Mouse (Mus musculus): ENCODE results near the gene 4930558K02Rik. TPM values are rescaled to one million over a fixed set of nuclear protein-coding genes. Genes with fewer than 3 reads are reported as not detected.
A peak's percentile ranks its signal among the peaks of the same experiment; 100 is the strongest.

4930558K02Rik gene
- polyA plus RNA-seq, 1 experiment from 2014 or later, result not detected

DNA sequence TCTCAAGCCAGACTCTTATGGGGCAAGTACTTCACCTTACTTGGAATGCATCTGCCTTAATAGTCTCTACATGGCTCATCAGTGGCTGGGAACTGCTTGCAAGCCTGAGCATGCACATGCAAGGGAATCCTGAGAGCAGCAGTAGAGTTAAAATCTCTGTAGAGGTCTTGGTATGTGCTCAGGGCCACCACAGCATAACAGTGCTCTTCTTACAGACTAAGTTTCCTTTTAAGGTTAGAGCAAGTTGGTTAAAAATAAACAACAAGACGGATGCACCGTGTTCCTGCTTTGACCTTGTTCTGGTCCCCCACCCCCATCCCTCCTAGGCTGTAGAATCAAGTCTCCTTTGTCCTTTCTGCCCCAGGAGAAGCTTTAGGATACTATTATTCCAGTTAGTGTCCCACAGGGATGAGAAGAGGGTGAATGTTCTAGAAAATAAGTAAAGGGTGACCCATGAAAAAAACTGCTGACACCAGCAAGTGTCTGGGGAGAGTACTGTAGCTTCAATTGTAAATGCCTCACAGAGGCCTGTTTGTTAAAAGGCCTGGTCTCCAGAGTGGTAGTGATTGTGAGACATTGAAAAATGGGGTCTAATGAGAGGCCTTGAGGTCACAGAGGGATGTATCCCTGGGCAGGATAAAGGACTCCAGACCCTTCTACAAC, 71.5 kb downstream of the 4930558K02Rik start:
- no peaks in the 10 kb centered on the region for H3K36me3 ChIP-seq (ENCODE audit: control insufficient read depth, insufficient read depth, low read length)
- no peak overlapping the region; the same call in 1 of the 2 replicates for H3K27ac ChIP-seq (ENCODE audit: low read length)
- no peak overlapping the region for H3K9ac ChIP-seq (replicated peaks; ENCODE audit: low read depth, low read length)
- 6% methylated on average over 2 of the region's 2 CpGs for WGBS
- H3K4me2 ChIP-seq (replicated peaks; ENCODE audit: low read depth, low read length), result no peak overlapping the region
- no peaks in the 10 kb centered on the region for H3K27me3 ChIP-seq (ENCODE audit: control insufficient read depth, insufficient read depth, low read length)
- no peaks in the 10 kb centered on the region for H3K9me3 ChIP-seq (ENCODE audit: control insufficient read depth, low read depth, low read length)
- 0 out of 2 replicates have a peak, but pooled peaks cover 7% of the 10 kb centered on the region for H3K4me1 ChIP-seq (ENCODE audit: control insufficient read depth, insufficient read depth, low read length)
- ATAC-seq (ENCODE audit: insufficient number of reproducible peaks, insufficient read depth, low FRiP score, low read depth), result no peak; the same call in 1 of the 2 replicates
- H3K4me3 ChIP-seq (ENCODE audit: low read depth, low read length), result no peak overlapping the region

- WGBS, result 85% methylated on average over 4 of the region's 4 CpGs
- Histone ChIP-seq H3K9ac (replicated peaks; ENCODE audit: low read depth, low read length) (no peak overlapping the region), H3K27ac (ENCODE audit: low read length) (no peak overlapping the region; the same call in 1 of the 2 replicates), H3K4me3 (ENCODE audit: low read depth, low read length) (no peak overlapping the region), H3K36me3 (ENCODE audit: control insufficient read depth, insufficient read depth, low read length) (no peaks in the 10 kb centered on the region), H3K4me1 (ENCODE audit: control insufficient read depth, insufficient read depth, low read length) (0 out of 2 replicates have a peak, but pooled peaks cover 7% of the 10 kb centered on the region), H3K27me3 (ENCODE audit: control insufficient read depth, insufficient read depth, low read length) (no peaks in the 10 kb centered on the region), H3K9me3 (ENCODE audit: control insufficient read depth, low read depth, low read length) (no peaks in the 10 kb centered on the region), H3K4me2 (replicated peaks; ENCODE audit: low read depth, low read length) (no peak overlapping the region)
- ATAC-seq (ENCODE audit: insufficient number of reproducible peaks, insufficient read depth, low FRiP score, low read depth), result no peak
Observed at GRCm38 (mm10) chr1:161907111-161907510, 72.3 kb downstream of the 4930558K02Rik start.

- Histone ChIP-seq H3K36me3 (ENCODE audit: control insufficient read depth, insufficient read depth, low read length) (no peaks in the 10 kb centered on the region), H3K27ac (ENCODE audit: low read length) (no peak overlapping the region), H3K4me1 (ENCODE audit: control insufficient read depth, insufficient read depth, low read length) (no peaks in the 10 kb centered on the region), H3K4me2 (replicated peaks; ENCODE audit: low read depth, low read length) (no peak overlapping the region), H3K4me3 (ENCODE audit: low read depth, low read length) (no peak overlapping the region), H3K9me3 (ENCODE audit: control insufficient read depth, low read depth, low read length) (no peaks in the 10 kb centered on the region), H3K27me3 (ENCODE audit: control insufficient read depth, insufficient read depth, low read length) (no peaks in the 10 kb centered on the region), H3K9ac (replicated peaks; ENCODE audit: low read depth, low read length) (no peak overlapping the region)
- no peak for ATAC-seq (ENCODE audit: insufficient number of reproducible peaks, insufficient read depth, low FRiP score, low read depth)
- 72% methylated on average over 9 of the region's 9 CpGs for WGBS
Observed at GRCm38 (mm10) chr1:161902692-161903452, 76.6 kb downstream of the 4930558K02Rik start.

GRCm38 (mm10) chr1:161900129-161900528, 79.3 kb downstream of the 4930558K02Rik start:
- no peaks in the 10 kb centered on the region for H3K27me3 ChIP-seq (ENCODE audit: control insufficient read depth, insufficient read depth, low read length)
- H3K4me3 ChIP-seq (ENCODE audit: low read depth, low read length), result no peak overlapping the region
- H3K4me1 ChIP-seq (ENCODE audit: control insufficient read depth, insufficient read depth, low read length), result no peaks in the 10 kb centered on the region
- 54% methylated on average over 2 of the region's 2 CpGs for WGBS
- H3K9ac ChIP-seq (replicated peaks; ENCODE audit: low read depth, low read length), result no peak overlapping the region
- H3K27ac ChIP-seq (ENCODE audit: low read length), result no peak overlapping the region
- H3K4me2 ChIP-seq (replicated peaks; ENCODE audit: low read depth, low read length), result no peak overlapping the region
- ATAC-seq (ENCODE audit: insufficient number of reproducible peaks, insufficient read depth, low FRiP score, low read depth), result no peak
- H3K36me3 ChIP-seq (ENCODE audit: control insufficient read depth, insufficient read depth, low read length), result no peaks in the 10 kb centered on the region
- H3K9me3 ChIP-seq (ENCODE audit: control insufficient read depth, low read depth, low read length), result no peaks in the 10 kb centered on the region

GRCm38 (mm10) chr1:161897235-161897634, 82.2 kb downstream of the 4930558K02Rik start:
- Histone ChIP-seq H3K27ac (ENCODE audit: low read length) (no peak overlapping the region), H3K9me3 (ENCODE audit: control insufficient read depth, low read depth, low read length) (no peaks in the 10 kb centered on the region)

GRCm38 (mm10) chr1:161896130-161896529, 83.3 kb downstream of the 4930558K02Rik start:
- no peaks in the 10 kb centered on the region for H3K36me3 ChIP-seq (ENCODE audit: control insufficient read depth, insufficient read depth, low read length)
- no peaks in the 10 kb centered on the region for H3K27me3 ChIP-seq (ENCODE audit: control insufficient read depth, insufficient read depth, low read length)
- no peaks in the 10 kb centered on the region for H3K9me3 ChIP-seq (ENCODE audit: control insufficient read depth, low read depth, low read length)
- WGBS, result 41% methylated on average over 10 of the region's 10 CpGs
- H3K4me1 ChIP-seq (ENCODE audit: control insufficient read depth, insufficient read depth, low read length), result no peaks in the 10 kb centered on the region
- H3K9ac ChIP-seq (replicated peaks; ENCODE audit: low read depth, low read length), result no peak overlapping the region
- ATAC-seq (ENCODE audit: insufficient number of reproducible peaks, insufficient read depth, low FRiP score, low read depth), result no peak
- H3K27ac ChIP-seq (ENCODE audit: low read length), result no peak overlapping the region
- no peak overlapping the region for H3K4me3 ChIP-seq (ENCODE audit: low read depth, low read length)
- no peak overlapping the region for H3K4me2 ChIP-seq (replicated peaks; ENCODE audit: low read depth, low read length)

More at GRCm38 (mm10) chr1:161897235-161897634, 82.2 kb downstream of the 4930558K02Rik start:
- H3K9ac ChIP-seq (replicated peaks; ENCODE audit: low read depth, low read length), result no peak overlapping the region
- 77% methylated on average over 8 of the region's 8 CpGs for WGBS
- H3K4me2 ChIP-seq (replicated peaks; ENCODE audit: low read depth, low read length), result no peak overlapping the region
- no peak for ATAC-seq (ENCODE audit: insufficient number of reproducible peaks, insufficient read depth, low FRiP score, low read depth)
- H3K4me1 ChIP-seq (ENCODE audit: control insufficient read depth, insufficient read depth, low read length), result no peaks in the 10 kb centered on the region
- H3K36me3 ChIP-seq (ENCODE audit: control insufficient read depth, insufficient read depth, low read length), result no peaks in the 10 kb centered on the region
- H3K27me3 ChIP-seq (ENCODE audit: control insufficient read depth, insufficient read depth, low read length), result no peaks in the 10 kb centered on the region
- H3K4me3 ChIP-seq (ENCODE audit: low read depth, low read length), result no peak overlapping the region

- H3K4me2 ChIP-seq (replicated peaks; ENCODE audit: low read depth, low read length), result no peak overlapping the region
- no peaks in the 10 kb centered on the region for H3K4me1 ChIP-seq (ENCODE audit: control insufficient read depth, insufficient read depth, low read length)
- H3K27ac ChIP-seq (ENCODE audit: low read length), result no peak overlapping the region
- no peak overlapping the region for H3K4me3 ChIP-seq (ENCODE audit: low read depth, low read length)
- no peak overlapping the region for H3K9ac ChIP-seq (replicated peaks; ENCODE audit: low read depth, low read length)
- no peak for ATAC-seq (ENCODE audit: insufficient number of reproducible peaks, insufficient read depth, low FRiP score, low read depth)
- no peaks in the 10 kb centered on the region for H3K27me3 ChIP-seq (ENCODE audit: control insufficient read depth, insufficient read depth, low read length)
- H3K9me3 ChIP-seq (ENCODE audit: control insufficient read depth, low read depth, low read length), result no peaks in the 10 kb centered on the region
- 91% methylated on average over 3 of the region's 3 CpGs for WGBS
- H3K36me3 ChIP-seq (ENCODE audit: control insufficient read depth, insufficient read depth, low read length), result no peaks in the 10 kb centered on the region
Observed at GRCm38 (mm10) chr1:161895014-161895413, 84.4 kb downstream of the 4930558K02Rik start.

GRCm38 (mm10) chr1:161894553-161894952, 84.9 kb downstream of the 4930558K02Rik start:
- H3K36me3 ChIP-seq (ENCODE audit: control insufficient read depth, insufficient read depth, low read length), result no peaks in the 10 kb centered on the region
- no peak overlapping the region for H3K4me3 ChIP-seq (ENCODE audit: low read depth, low read length)
- 33% methylated on average over 2 of the region's 2 CpGs for WGBS
- H3K4me1 ChIP-seq (ENCODE audit: control insufficient read depth, insufficient read depth, low read length), result no peaks in the 10 kb centered on the region
- peak; percentile 61; the same call in 1 of the 2 replicates for ATAC-seq (ENCODE audit: insufficient number of reproducible peaks, insufficient read depth, low FRiP score, low read depth)
- H3K9me3 ChIP-seq (ENCODE audit: control insufficient read depth, low read depth, low read length), result no peaks in the 10 kb centered on the region
- H3K27ac ChIP-seq (ENCODE audit: low read length), result no peak overlapping the region
- no peak overlapping the region for H3K4me2 ChIP-seq (replicated peaks; ENCODE audit: low read depth, low read length)
- no peak overlapping the region for H3K9ac ChIP-seq (replicated peaks; ENCODE audit: low read depth, low read length)
- H3K27me3 ChIP-seq (ENCODE audit: control insufficient read depth, insufficient read depth, low read length), result no peaks in the 10 kb centered on the region
